Mouse (Mus musculus): ENCODE data around the gene Fam133b.

GRCm38 (mm10) chr5:3504453-3504852 is 39.2 kb upstream of the Fam133b start:
- TF ChIP-seq CTCF (IDR thresholded peaks at IDR 0.05; ENCODE audit: control insufficient read depth, insufficient read depth, low read length) (no peak), POLR2A (IDR thresholded peaks at IDR 0.05; ENCODE audit: borderline replicate concordance, control insufficient read depth, low read depth, low read length) (no peak)
